Mouse (Mus musculus): ENCODE data around the gene Agap3.

- TF ChIP-seq TCF12 (IDR thresholded peaks at IDR 0.05; ENCODE audit: low read depth, low read length) (no peak), CTCF (IDR thresholded peaks at IDR 0.05 in 2 of 3, conservative IDR thresholded peaks at IDR 0.05 in 1 of 3; ENCODE audit: control insufficient read depth in 1 of 3, insufficient read depth in 1 of 3, low read depth in 2 of 3, low read length in 3 of 3, poor library complexity in 1 of 3, severe bottlenecking in 1 of 3) (peak in 2 of 3 experiments; percentile 100; a peak in 5 of 6 replicates), SIN3A (IDR thresholded peaks at IDR 0.05; ENCODE audit: low read length) (peak; percentile 68; the same call in 1 of the 2 replicates)
Measured at GRCm38 (mm10) chr5:24530042-24530689, 78.2 kb downstream of the Agap3 start.
